Mouse (Mus musculus): ENCODE data around the gene Cntn5. TPM values are rescaled to one million over a fixed set of nuclear protein-coding genes. Genes with fewer than 3 reads are reported as not detected.

The Cntn5 gene
- polyA plus RNA-seq, 1 experiment from 2014 or later: 3.0 TPM

- no peak for ATAC-seq (ENCODE audit: insufficient number of reproducible peaks, insufficient read depth, low FRiP score, low TSS enrichment)
- H3K9ac ChIP-seq: no peak overlapping the region
- H3K4me3 ChIP-seq: no peak overlapping the region
- H3K4me1 ChIP-seq: no peaks in the 10 kb centered on the region
- no peaks in the 10 kb centered on the region for H3K9me3 ChIP-seq
- no peak overlapping the region for H3K4me2 ChIP-seq (replicated peaks)
- no peak overlapping the region for H3K27ac ChIP-seq
- H3K36me3 ChIP-seq: no peaks in the 10 kb centered on the region
- no peaks in the 10 kb centered on the region for H3K27me3 ChIP-seq
- 46% methylated on average over 7 of the region's 7 CpGs for WGBS
Measured at GRCm38 (mm10) chr9:10525915-10526667, 378.5 kb downstream of the Cntn5 start.

GRCm38 (mm10) chr9:10522604-10523003 lies 382.0 kb downstream of the Cntn5 start:
- H3K4me2 ChIP-seq (replicated peaks): no peak overlapping the region
- no peaks in the 10 kb centered on the region for H3K4me1 ChIP-seq
- no peak overlapping the region for H3K9ac ChIP-seq
- no peak for ATAC-seq (ENCODE audit: insufficient number of reproducible peaks, insufficient read depth, low FRiP score, low TSS enrichment)
- H3K27me3 ChIP-seq: no peaks in the 10 kb centered on the region
- H3K9me3 ChIP-seq: no peaks in the 10 kb centered on the region
- no peak overlapping the region for H3K27ac ChIP-seq
- no peaks in the 10 kb centered on the region for H3K36me3 ChIP-seq
- H3K4me3 ChIP-seq: no peak overlapping the region
- 74% methylated on average over 4 of the region's 4 CpGs for WGBS

GRCm38 (mm10) chr9:10521054-10521453 lies 383.5 kb downstream of the Cntn5 start:
- H3K4me3 ChIP-seq: no peak overlapping the region
- WGBS: 63% methylated on average over 1 of the region's 1 CpGs
- H3K27me3 ChIP-seq: no peaks in the 10 kb centered on the region
- no peak overlapping the region for H3K9ac ChIP-seq
- H3K4me1 ChIP-seq: no peaks in the 10 kb centered on the region
- H3K9me3 ChIP-seq: no peaks in the 10 kb centered on the region
- H3K36me3 ChIP-seq: no peaks in the 10 kb centered on the region
- H3K27ac ChIP-seq: no peak overlapping the region
- no peak for ATAC-seq (ENCODE audit: insufficient number of reproducible peaks, insufficient read depth, low FRiP score, low TSS enrichment)
- H3K4me2 ChIP-seq (replicated peaks): no peak overlapping the region

GRCm38 (mm10) chr9:10492243-10492642 lies 412.3 kb downstream of the Cntn5 start:
- H3K9ac ChIP-seq: no peak overlapping the region
- no peak overlapping the region for H3K27ac ChIP-seq
- H3K36me3 ChIP-seq: no peaks in the 10 kb centered on the region
- no peaks in the 10 kb centered on the region for H3K9me3 ChIP-seq
- ATAC-seq (ENCODE audit: insufficient number of reproducible peaks, insufficient read depth, low FRiP score, low TSS enrichment): 0 out of 2 replicates have a peak, but pooled peaks have one; percentile 28
- H3K4me3 ChIP-seq: no peak overlapping the region
- H3K4me1 ChIP-seq: no peaks in the 10 kb centered on the region
- no peaks in the 10 kb centered on the region for H3K27me3 ChIP-seq
- H3K4me2 ChIP-seq (replicated peaks): no peak overlapping the region

- Histone ChIP-seq H3K36me3 (no peaks in the 10 kb centered on the region), H3K4me2 (replicated peaks) (no peak overlapping the region), H3K27me3 (no peaks in the 10 kb centered on the region), H3K27ac (no peak overlapping the region), H3K9ac (no peak overlapping the region), H3K9me3 (no peaks in the 10 kb centered on the region), H3K4me1 (0 out of 2 replicates have a peak, but pooled peaks cover 3% of the 10 kb centered on the region), H3K4me3 (no peak overlapping the region)
- 48% methylated on average over 4 of the region's 4 CpGs for WGBS
- no peak for ATAC-seq (ENCODE audit: insufficient number of reproducible peaks, insufficient read depth, low FRiP score, low TSS enrichment)
Measured at GRCm38 (mm10) chr9:10471484-10472125, 433.0 kb downstream of the Cntn5 start.

- no peak overlapping the region for H3K27ac ChIP-seq
- no peaks in the 10 kb centered on the region for H3K9me3 ChIP-seq
- H3K4me2 ChIP-seq (replicated peaks): no peak overlapping the region
- no peak overlapping the region for H3K9ac ChIP-seq
- no peak overlapping the region for H3K4me3 ChIP-seq
- no peaks in the 10 kb centered on the region for H3K36me3 ChIP-seq
- H3K27me3 ChIP-seq: no peaks in the 10 kb centered on the region
- no peaks in the 10 kb centered on the region for H3K4me1 ChIP-seq
- ATAC-seq (ENCODE audit: insufficient number of reproducible peaks, insufficient read depth, low FRiP score, low TSS enrichment): no peak
Measured at GRCm38 (mm10) chr9:10464758-10465157, 439.8 kb downstream of the Cntn5 start.

- Histone ChIP-seq H3K27me3 (no peaks in the 10 kb centered on the region), H3K4me2 (replicated peaks) (no peak overlapping the region), H3K9ac (no peak overlapping the region), H3K36me3 (no peaks in the 10 kb centered on the region), H3K4me1 (no peaks in the 10 kb centered on the region), H3K4me3 (no peak overlapping the region), H3K9me3 (no peaks in the 10 kb centered on the region), H3K27ac (no peak overlapping the region)
- WGBS: 42% methylated on average over 3 of the region's 3 CpGs
- ATAC-seq (ENCODE audit: insufficient number of reproducible peaks, insufficient read depth, low FRiP score, low TSS enrichment): no peak
Measured at GRCm38 (mm10) chr9:10457900-10458299, 446.7 kb downstream of the Cntn5 start.

- no peak for ATAC-seq (ENCODE audit: insufficient number of reproducible peaks, insufficient read depth, low FRiP score, low TSS enrichment)
- no peak overlapping the region for H3K4me2 ChIP-seq (replicated peaks)
- H3K4me3 ChIP-seq: no peak overlapping the region
- 69% methylated on average over 3 of the region's 3 CpGs for WGBS
- H3K36me3 ChIP-seq: no peaks in the 10 kb centered on the region
- H3K9me3 ChIP-seq: no peaks in the 10 kb centered on the region
- no peaks in the 10 kb centered on the region for H3K27me3 ChIP-seq
- H3K9ac ChIP-seq: no peak overlapping the region
- H3K4me1 ChIP-seq: no peaks in the 10 kb centered on the region
- H3K27ac ChIP-seq: no peak overlapping the region
Measured at GRCm38 (mm10) chr9:10448987-10449563, 455.5 kb downstream of the Cntn5 start.

GRCm38 (mm10) chr9:10447220-10447837 lies 457.2 kb downstream of the Cntn5 start:
- Histone ChIP-seq H3K9ac (no peak overlapping the region), H3K27me3 (no peaks in the 10 kb centered on the region), H3K4me1 (no peaks in the 10 kb centered on the region), H3K4me2 (replicated peaks) (no peak overlapping the region), H3K27ac (no peak overlapping the region), H3K9me3 (no peaks in the 10 kb centered on the region), H3K36me3 (no peaks in the 10 kb centered on the region), H3K4me3 (no peak overlapping the region)
- no peak for ATAC-seq (ENCODE audit: insufficient number of reproducible peaks, insufficient read depth, low FRiP score, low TSS enrichment)

- Histone ChIP-seq H3K27ac (no peak overlapping the region), H3K27me3 (no peaks in the 10 kb centered on the region), H3K9me3 (no peaks in the 10 kb centered on the region), H3K9ac (no peak overlapping the region), H3K4me3 (no peak overlapping the region), H3K4me2 (replicated peaks) (no peak overlapping the region), H3K4me1 (no peaks in the 10 kb centered on the region), H3K36me3 (no peaks in the 10 kb centered on the region)
- ATAC-seq (ENCODE audit: insufficient number of reproducible peaks, insufficient read depth, low FRiP score, low TSS enrichment): no peak
Measured at GRCm38 (mm10) chr9:10412075-10412474, 492.5 kb downstream of the Cntn5 start.

- Histone ChIP-seq H3K27ac (no peak overlapping the region), H3K9me3 (no peaks in the 10 kb centered on the region), H3K4me3 (no peak overlapping the region), H3K4me2 (replicated peaks) (no peak overlapping the region), H3K4me1 (no peaks in the 10 kb centered on the region), H3K27me3 (no peaks in the 10 kb centered on the region), H3K36me3 (no peaks in the 10 kb centered on the region), H3K9ac (no peak overlapping the region)
- WGBS: 44% methylated on average over 7 of the region's 7 CpGs
- ATAC-seq (ENCODE audit: insufficient number of reproducible peaks, insufficient read depth, low FRiP score, low TSS enrichment): no peak
Measured at GRCm38 (mm10) chr9:10400099-10400498, 504.5 kb downstream of the Cntn5 start.

GRCm38 (mm10) chr9:10389863-10390262 lies 514.7 kb downstream of the Cntn5 start:
- H3K9me3 ChIP-seq: no peaks in the 10 kb centered on the region
- H3K4me1 ChIP-seq: no peaks in the 10 kb centered on the region
- H3K9ac ChIP-seq: no peak overlapping the region
- H3K4me3 ChIP-seq: no peak overlapping the region
- no peak overlapping the region for H3K27ac ChIP-seq
- 89% methylated on average over 2 of the region's 2 CpGs for WGBS
- no peaks in the 10 kb centered on the region for H3K27me3 ChIP-seq
- no peak overlapping the region for H3K4me2 ChIP-seq (replicated peaks)
- no peak for ATAC-seq (ENCODE audit: insufficient number of reproducible peaks, insufficient read depth, low FRiP score, low TSS enrichment)
- H3K36me3 ChIP-seq: no peaks in the 10 kb centered on the region

Data from embryonic facial prominence, embryonic 12.5 days (tissue).